Mouse (Mus musculus) intestine, embryonic 14.5 days (tissue): Measurements from ENCODE around the gene Cnga4. TPM values are rescaled to one million over a fixed set of nuclear protein-coding genes. Genes with fewer than 3 reads are reported as not detected.
"Not testable (repeated sequence)": the region's sequence is repeated elsewhere in the genome, so short reads cannot be mapped to it uniquely, and the experiment has no call there.

ENCODE experiments used
- ATAC-seq: fragments of 200-750 bp; cut with Nextera tagmentation; replicated peaks from 2 replicates; pipeline ENCODE4 v1.8.0; 2017; ENCODE audit warnings: low read depth, moderate number of reproducible peaks, moderate TSS enrichment, moderate library complexity; ENCODE audit not compliant: low FRiP score, low TSS enrichment
- DNase-seq: peaks from one replicate; pipeline ENCODE4 v3.0.0-alpha.2; 2018; ENCODE audit warnings: low spot score
- H3K27ac ChIP-seq: fragments of 300-500 bp; sonication (generic); 2 replicates; pipeline ENCODE4 v1.5.1; 2014; ENCODE audit warnings: low read depth, mild to moderate bottlenecking, control low read depth
- H3K27me3 ChIP-seq: fragments of 300-500 bp; sonication (generic); replicated peaks from 2 replicates; pipeline ENCODE4 v1.6.1; 2014; ENCODE audit warnings: low read length, control low read depth; ENCODE audit not compliant: control insufficient read depth, insufficient read depth
- H3K36me3 ChIP-seq: fragments of 300-500 bp; sonication (generic); 2 replicates; pipeline ENCODE4 v1.6.1; 2014; ENCODE audit warnings: low read length, control low read depth; ENCODE audit not compliant: control insufficient read depth, insufficient read depth
- H3K4me1 ChIP-seq: fragments of 300-500 bp; sonication (generic); replicated peaks from 2 replicates; pipeline ENCODE4 v1.6.1; 2014; ENCODE audit warnings: low read length, control low read depth, mixed read lengths; ENCODE audit not compliant: control insufficient read depth, insufficient read depth
- H3K4me2 ChIP-seq: fragments of 300-500 bp; sonication (generic); 2 replicates; pipeline ENCODE4 v1.6.1; 2014; ENCODE audit warnings: low read length
- H3K4me3 ChIP-seq: fragments of 300-500 bp; sonication (generic); 2 replicates; pipeline ENCODE4 v1.5.1; 2014; ENCODE audit warnings: low read depth, low read length, control low read depth, mixed read lengths
- H3K9ac ChIP-seq: fragments of 300-500 bp; sonication (generic); 2 replicates; pipeline ENCODE4 v1.6.1; 2014; ENCODE audit warnings: mild to moderate bottlenecking, low read length
- H3K9me3 ChIP-seq: fragments of 300-500 bp; sonication (generic); 2 replicates; pipeline ENCODE4 v1.6.1; 2016; ENCODE audit warnings: low read length, control low read depth; ENCODE audit not compliant: control insufficient read depth
- WGBS: fragments of 180-500 bp; shearing (Covaris S2); extraction: QIAGEN DNeasy Blood & Tissue Kit; methylation state at CpG from one replicate; pipeline ENCODE4 v1.1.7; 2014; 5-methylcytosine and 5-hydroxymethylcytosine counted together
- polyA plus RNA-seq: library from polyadenylated mRNA; unstranded; fragments of >200 nt; fragmentation: Nextera tagmentation; extraction: Ambion mirVana; gene quantifications from 2 replicates; pipeline ENCODE4 v1.2.1, GENCODE M21; 2014

Cnga4 gene
- polyA plus RNA-seq, 1 experiment from 2014 or later, result not detected

GRCm38 (mm10) chr7:105399058-105399934 is 5.1 kb upstream of the Cnga4 start:
- H3K27ac ChIP-seq, result peak overlapping the region; percentile 44
- H3K4me3 ChIP-seq, result peak overlapping the region; percentile 67
- no peaks in the 10 kb centered on the region for H3K9me3 ChIP-seq
- H3K4me2 ChIP-seq, result peak overlapping the region; percentile 78
- WGBS, result 2% methylated on average over 25 of the region's 25 CpGs
- no peaks in the 10 kb centered on the region for H3K27me3 ChIP-seq
- no peak; the same call in 1 of the 2 replicates for ATAC-seq
- H3K36me3 ChIP-seq, result no peaks in the 10 kb centered on the region
- peaks cover 6% of the 10 kb centered on the region; the same call in 1 of the 2 replicates for H3K4me1 ChIP-seq
- H3K9ac ChIP-seq, result peak overlapping the region; percentile 83
- DNase-seq, result no peak

GRCm38 (mm10) chr7:105399935-105400624 is 4.3 kb upstream of the Cnga4 start, which contains the start of gene Fam160a2:
TSS of gene Fam160a2 (minus strand) at chr7:105400054.
- no peaks in the 10 kb centered on the region for H3K36me3 ChIP-seq
- peak; percentile 99 for ATAC-seq
- H3K27ac ChIP-seq, result peak within 1 kb of the TSS; percentile 68
- DNase-seq, result peak; percentile 99
- H3K4me1 ChIP-seq, result peaks cover 6% of the 10 kb centered on the region; the same call in 1 of the 2 replicates
- peak within 1 kb of the TSS; percentile 67 for H3K4me3 ChIP-seq
- WGBS, result 0% methylated on average over 47 of the region's 55 CpGs
- H3K4me2 ChIP-seq, result peak within 1 kb of the TSS; percentile 78
- no peaks in the 10 kb centered on the region for H3K27me3 ChIP-seq
- H3K9ac ChIP-seq, result peak within 1 kb of the TSS; percentile 83
- no peaks in the 10 kb centered on the region for H3K9me3 ChIP-seq

GRCm38 (mm10) chr7:105406322-105406721 is 2.0 kb downstream of the Cnga4 start:
- Histone ChIP-seq H3K27me3 (no peaks in the 10 kb centered on the region), H3K9ac (no peak overlapping the region), H3K4me3 (no peak overlapping the region), H3K27ac (no peak overlapping the region), H3K4me1 (no peaks in the 10 kb centered on the region), H3K36me3 (no peaks in the 10 kb centered on the region), H3K4me2 (no peak overlapping the region), H3K9me3 (no peaks in the 10 kb centered on the region)
- WGBS, result 66% methylated on average over 1 of the region's 1 CpGs
- ATAC-seq (no peak), DNase-seq (no peak)

GRCm38 (mm10) chr7:105411874-105412632 is 7.7 kb downstream of the Cnga4 start:
- WGBS, result 50% methylated on average over 8 of the region's 8 CpGs
- not testable (repeated sequence) for ATAC-seq, H3K27ac ChIP-seq

GRCm38 (mm10) chr7:105414385-105414784 is 10.0 kb downstream of the Cnga4 start:
- no peaks in the 10 kb centered on the region for H3K36me3 ChIP-seq
- ATAC-seq, result no peak
- no peak overlapping the region for H3K4me3 ChIP-seq
- WGBS, result 51% methylated on average over 6 of the region's 6 CpGs
- H3K4me2 ChIP-seq, result no peak overlapping the region
- no peaks in the 10 kb centered on the region for H3K9me3 ChIP-seq
- H3K27ac ChIP-seq, result no peak overlapping the region
- no peak overlapping the region for H3K9ac ChIP-seq
- no peak for DNase-seq
- H3K4me1 ChIP-seq, result no peaks in the 10 kb centered on the region
- no peaks in the 10 kb centered on the region for H3K27me3 ChIP-seq

More at GRCm38 (mm10) chr7:105411874-105412632, 7.7 kb downstream of the Cnga4 start:
- H3K4me3 ChIP-seq, H3K36me3 ChIP-seq, H3K9ac ChIP-seq, H3K4me1 ChIP-seq, H3K4me2 ChIP-seq, H3K27me3 ChIP-seq, H3K9me3 ChIP-seq: not testable (repeated sequence)
- DNase-seq, result peak; percentile 93

- Histone ChIP-seq H3K27me3 (no peaks in the 10 kb centered on the region), H3K4me2 (no peak overlapping the region), H3K36me3 (no peaks in the 10 kb centered on the region), H3K27ac (no peak overlapping the region), H3K4me1 (no peaks in the 10 kb centered on the region), H3K9ac (no peak overlapping the region), H3K4me3 (no peak overlapping the region), H3K9me3 (no peaks in the 10 kb centered on the region)
- ATAC-seq, result no peak
- 89% methylated on average over 7 of the region's 7 CpGs for WGBS
- no peak for DNase-seq
Observed at GRCm38 (mm10) chr7:105416529-105416928, 12.2 kb downstream of the Cnga4 start.

GRCm38 (mm10) chr7:105418106-105418505 is 13.7 kb downstream of the Cnga4 start:
- H3K9me3 ChIP-seq, result no peaks in the 10 kb centered on the region
- 85% methylated on average over 5 of the region's 5 CpGs for WGBS
- DNase-seq (no peak), ATAC-seq (no peak)
- H3K27ac ChIP-seq, result no peak overlapping the region
- H3K36me3 ChIP-seq, result no peaks in the 10 kb centered on the region
- H3K27me3 ChIP-seq, result no peaks in the 10 kb centered on the region
- no peak overlapping the region for H3K4me3 ChIP-seq
- no peaks in the 10 kb centered on the region for H3K4me1 ChIP-seq
- H3K9ac ChIP-seq, result no peak overlapping the region
- H3K4me2 ChIP-seq, result no peak overlapping the region

GRCm38 (mm10) chr7:105420903-105421302 is 16.5 kb downstream of the Cnga4 start:
- Histone ChIP-seq H3K9me3 (no peaks in the 10 kb centered on the region), H3K27ac (no peak overlapping the region), H3K9ac (no peak overlapping the region), H3K4me2 (no peak overlapping the region), H3K36me3 (no peaks in the 10 kb centered on the region), H3K4me1 (no peaks in the 10 kb centered on the region; the same call in 1 of the 2 replicates), H3K4me3 (no peak overlapping the region), H3K27me3 (peaks cover 22% of the 10 kb centered on the region)
- ATAC-seq (no peak), DNase-seq (no peak)
- 14% methylated on average over 2 of the region's 2 CpGs for WGBS
